Mouse (Mus musculus) small intestine, adult 2 months (tissue): ENCODE results near the gene Nlgn2.

ENCODE experiments used
- CTCF ChIP-seq: fragments of 200-500 bp; IDR thresholded peaks from 2 replicates; pipeline ENCODE4 v1.5.1; 2012; ENCODE audit warnings: low read depth, mild to moderate bottlenecking, control low read depth, inconsistent platforms, low read length, moderate library complexity, mixed read lengths; ENCODE audit not compliant: insufficient replicate concordance, insufficient read length; ENCODE audit errors: extremely low read depth
- POLR2A ChIP-seq: fragments of 200-500 bp; IDR thresholded peaks from 2 replicates; pipeline ENCODE4 v1.6.1; 2012; ENCODE audit warnings: low read depth, mild to moderate bottlenecking, control low read depth, inconsistent platforms, low read length, moderate library complexity

GRCm38 (mm10) chr11:69849884-69850283, 12.3 kb upstream of the Nlgn2 start:
- TF ChIP-seq POLR2A (no peak), CTCF (no peak)
